Mouse (Mus musculus): Measurements from ENCODE around the gene Supt5. TPM values are rescaled to one million over a fixed set of nuclear protein-coding genes. Genes with fewer than 3 reads are reported as not detected.
A peak's percentile ranks its signal among the peaks of the same experiment; 100 is the strongest.

The Supt5 gene
- polyA plus RNA-seq, 1 experiment from 2014 or later = 77.1 TPM

DNA sequence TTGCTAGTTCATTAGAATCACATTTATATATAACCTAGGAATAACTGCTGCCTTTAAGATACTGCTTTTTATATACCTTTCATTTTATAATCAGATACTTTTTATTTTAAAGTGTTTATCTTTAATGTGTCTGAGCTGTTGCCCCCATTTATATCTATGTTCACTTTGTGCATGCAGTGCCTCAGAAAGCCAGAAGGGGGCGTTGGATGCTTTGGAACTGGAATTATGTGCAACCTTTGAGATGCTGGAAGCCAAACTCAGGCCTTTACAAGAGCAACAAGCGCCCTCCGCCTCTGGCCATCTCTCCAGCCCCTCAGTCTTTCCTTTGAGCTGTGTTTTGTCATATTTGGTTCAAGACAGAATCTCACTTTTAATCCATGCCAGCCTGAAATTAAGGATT is 66.8 kb downstream of the Supt5 start:
- Histone ChIP-seq H3K9me3 (ENCODE audit: control insufficient read depth, low read length) (no peaks in the 10 kb centered on the region), H3K27ac (ENCODE audit: low read length) (no peak overlapping the region), H3K9ac (ENCODE audit: low read depth, low read length) (no peak overlapping the region), H3K27me3 (replicated peaks; ENCODE audit: control insufficient read depth, insufficient read depth, low read length) (no peaks in the 10 kb centered on the region), H3K36me3 (ENCODE audit: control insufficient read depth, insufficient read depth, low read length) (0 out of 2 replicates have a peak, but pooled peaks cover 3% of the 10 kb centered on the region), H3K4me1 (ENCODE audit: control insufficient read depth, insufficient read depth, low read length) (peaks cover 3% of the 10 kb centered on the region), H3K4me3 (ENCODE audit: low read length) (no peak overlapping the region), H3K4me2 (ENCODE audit: low read depth, low read length) (no peak overlapping the region)
- WGBS = 71% methylated on average over 3 of the region's 3 CpGs
- ATAC-seq = no peak

- H3K27me3 ChIP-seq (replicated peaks; ENCODE audit: control insufficient read depth, insufficient read depth, low read length) = no peaks in the 10 kb centered on the region
- no peak overlapping the region for H3K4me3 ChIP-seq (ENCODE audit: low read length)
- no peak for ATAC-seq
- 94% methylated on average over 12 of the region's 12 CpGs for WGBS
- no peak overlapping the region for H3K4me2 ChIP-seq (ENCODE audit: low read depth, low read length)
- H3K36me3 ChIP-seq (ENCODE audit: control insufficient read depth, insufficient read depth, low read length) = 0 out of 2 replicates have a peak, but pooled peaks cover 3% of the 10 kb centered on the region
- H3K9me3 ChIP-seq (ENCODE audit: control insufficient read depth, low read length) = no peaks in the 10 kb centered on the region
- H3K9ac ChIP-seq (ENCODE audit: low read depth, low read length) = no peak overlapping the region
- peaks cover 3% of the 10 kb centered on the region for H3K4me1 ChIP-seq (ENCODE audit: control insufficient read depth, insufficient read depth, low read length)
- no peak overlapping the region for H3K27ac ChIP-seq (ENCODE audit: low read length)
These were observed 69.2 kb downstream of the Supt5 start for GRCm38 (mm10) chr7:28269355-28269754.

- WGBS = 28% methylated on average over 16 of the region's 16 CpGs
- H3K27ac ChIP-seq (ENCODE audit: low read length) = peak overlapping the region; percentile 82
- H3K9me3 ChIP-seq (ENCODE audit: control insufficient read depth, low read length) = no peaks in the 10 kb centered on the region
- peak overlapping the region; percentile 92 for H3K4me3 ChIP-seq (ENCODE audit: low read length)
- peak overlapping the region; percentile 91 for H3K4me2 ChIP-seq (ENCODE audit: low read depth, low read length)
- 0 out of 2 replicates have a peak, but pooled peaks cover 3% of the 10 kb centered on the region for H3K36me3 ChIP-seq (ENCODE audit: control insufficient read depth, insufficient read depth, low read length)
- H3K27me3 ChIP-seq (replicated peaks; ENCODE audit: control insufficient read depth, insufficient read depth, low read length) = no peaks in the 10 kb centered on the region
- no peak; the same call in 1 of the 2 replicates for ATAC-seq
- H3K9ac ChIP-seq (ENCODE audit: low read depth, low read length) = peak overlapping the region; percentile 97
- H3K4me1 ChIP-seq (ENCODE audit: control insufficient read depth, insufficient read depth, low read length) = peaks cover 3% of the 10 kb centered on the region
These were observed 70.0 kb downstream of the Supt5 start for GRCm38 (mm10) chr7:28268576-28268975.

DNA sequence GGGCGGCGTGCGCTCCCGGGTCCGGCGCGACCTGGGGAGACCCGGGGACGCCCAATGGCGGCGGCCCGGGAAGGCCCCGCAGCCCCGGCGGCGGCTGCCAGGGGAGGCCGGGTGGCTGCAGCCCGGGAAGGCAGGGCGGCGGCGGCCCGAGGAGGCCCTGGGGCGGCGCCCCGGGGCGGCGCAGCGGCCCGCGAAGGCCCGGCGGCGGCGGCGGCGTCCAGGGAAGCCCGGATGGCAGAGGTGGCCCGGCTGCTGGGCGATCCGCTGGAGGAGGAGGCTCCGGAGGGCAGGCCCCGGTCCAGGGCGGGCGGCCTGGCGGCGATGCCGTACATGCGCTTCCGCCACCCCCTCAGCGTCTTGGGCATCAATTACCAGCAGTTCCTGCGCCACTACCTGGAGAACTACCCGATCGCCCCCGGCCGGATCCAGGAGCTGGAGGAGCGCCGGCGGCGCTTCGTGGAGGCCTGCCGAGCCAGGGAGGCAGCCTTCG is 70.5 kb downstream of the Supt5 start:
- Histone ChIP-seq H3K4me2 (ENCODE audit: low read depth, low read length) (peak overlapping the region; percentile 91), H3K36me3 (ENCODE audit: control insufficient read depth, insufficient read depth, low read length) (0 out of 2 replicates have a peak, but pooled peaks cover 3% of the 10 kb centered on the region), H3K4me3 (ENCODE audit: low read length) (peak overlapping the region; percentile 92), H3K9me3 (ENCODE audit: control insufficient read depth, low read length) (no peaks in the 10 kb centered on the region), H3K27ac (ENCODE audit: low read length) (peak overlapping the region; percentile 82), H3K9ac (ENCODE audit: low read depth, low read length) (peak overlapping the region; percentile 97), H3K4me1 (ENCODE audit: control insufficient read depth, insufficient read depth, low read length) (peaks cover 3% of the 10 kb centered on the region), H3K27me3 (replicated peaks; ENCODE audit: control insufficient read depth, insufficient read depth, low read length) (no peaks in the 10 kb centered on the region)
- WGBS = under 1% methylated on average over 58 of the region's 62 CpGs
- peak; percentile 84 for ATAC-seq

- Histone ChIP-seq H3K27ac (ENCODE audit: low read length) (peak within 1 kb of the TSS; percentile 82), H3K27me3 (replicated peaks; ENCODE audit: control insufficient read depth, insufficient read depth, low read length) (no peaks in the 10 kb centered on the region), H3K9me3 (ENCODE audit: control insufficient read depth, low read length) (no peaks in the 10 kb centered on the region), H3K9ac (ENCODE audit: low read depth, low read length) (peak within 1 kb of the TSS; percentile 97), H3K36me3 (ENCODE audit: control insufficient read depth, insufficient read depth, low read length) (0 out of 2 replicates have a peak, but pooled peaks cover 3% of the 10 kb centered on the region), H3K4me3 (ENCODE audit: low read length) (peak within 1 kb of the TSS; percentile 92), H3K4me2 (ENCODE audit: low read depth, low read length) (peak within 1 kb of the TSS; percentile 91), H3K4me1 (ENCODE audit: control insufficient read depth, insufficient read depth, low read length) (peaks cover 3% of the 10 kb centered on the region)
- WGBS = 6% methylated on average over 57 of the region's 57 CpGs
- peak; percentile 92 for ATAC-seq
These were observed 71.2 kb downstream of the Supt5 start, which contains the start of gene Eid2 for GRCm38 (mm10) chr7:28267129-28268041. Gene Eid2, plus strand, starts transcription at chr7:28267881.

- 89% methylated on average over 13 of the region's 13 CpGs for WGBS
These were observed 73.2 kb downstream of the Supt5 start for GRCm38 (mm10) chr7:28265391-28265790.

More at GRCm38 (mm10) chr7:28265391-28265790, 73.2 kb downstream of the Supt5 start:
- H3K36me3 ChIP-seq (ENCODE audit: control insufficient read depth, insufficient read depth, low read length) = 0 out of 2 replicates have a peak, but pooled peaks cover under 1% of the 10 kb centered on the region
- H3K27me3 ChIP-seq (replicated peaks; ENCODE audit: control insufficient read depth, insufficient read depth, low read length) = no peaks in the 10 kb centered on the region
- no peak overlapping the region for H3K27ac ChIP-seq (ENCODE audit: low read length)
- no peak overlapping the region for H3K9ac ChIP-seq (ENCODE audit: low read depth, low read length)
- no peak for ATAC-seq
- peaks cover 3% of the 10 kb centered on the region for H3K4me1 ChIP-seq (ENCODE audit: control insufficient read depth, insufficient read depth, low read length)
- no peaks in the 10 kb centered on the region for H3K9me3 ChIP-seq (ENCODE audit: control insufficient read depth, low read length)
- no peak overlapping the region for H3K4me3 ChIP-seq (ENCODE audit: low read length)
- H3K4me2 ChIP-seq (ENCODE audit: low read depth, low read length) = no peak overlapping the region

Other genes starting within 250 kb of the Supt5 start
- gene 9530053A07Rik, start 209.3 kb downstream of the Supt5 start, polyA plus RNA-seq (2015; fragmentation: Nextera tagmentation; extraction: Ambion mirVana) = 0.06 and 0.10 TPM in 2 replicates
- 90.2 and 93.9 TPM in 2 replicates for gene Fbl, start 169.0 kb downstream of the Supt5 start, polyA plus RNA-seq (2015; fragmentation: Nextera tagmentation; extraction: Ambion mirVana)
- gene Dyrk1b, start 159.3 kb downstream of the Supt5 start, polyA plus RNA-seq (2015; fragmentation: Nextera tagmentation; extraction: Ambion mirVana) = 5.0 and 6.1 TPM in 2 replicates
- 0.77 and 0.98 TPM in 2 replicates for gene Eid2, start 70.9 kb downstream of the Supt5 start, polyA plus RNA-seq (2015; fragmentation: Nextera tagmentation; extraction: Ambion mirVana)
- gene Eid2b, start 61.0 kb downstream of the Supt5 start, polyA plus RNA-seq (2015; fragmentation: Nextera tagmentation; extraction: Ambion mirVana) = 5.7 and 6.2 TPM in 2 replicates
- 0.21 TPM in 1 of 2 replicates, not detected in the other for gene Selenov, start 47.6 kb downstream of the Supt5 start, polyA plus RNA-seq (2015; fragmentation: Nextera tagmentation; extraction: Ambion mirVana)
- gene Dll3, start 36.5 kb downstream of the Supt5 start, polyA plus RNA-seq (2015; fragmentation: Nextera tagmentation; extraction: Ambion mirVana) = 2.3 and 3.3 TPM in 2 replicates
- 161 and 174 TPM in 2 replicates for gene Timm50, start 26.7 kb downstream of the Supt5 start, polyA plus RNA-seq (2015; fragmentation: Nextera tagmentation; extraction: Ambion mirVana)
- 977 and 1,010 TPM in 2 replicates for gene Rps16, start 11.9 kb upstream of the Supt5 start, polyA plus RNA-seq (2015; fragmentation: Nextera tagmentation; extraction: Ambion mirVana)
- 37.9 and 38.2 TPM in 2 replicates for gene Plekhg2, start 33.9 kb upstream of the Supt5 start, polyA plus RNA-seq (2015; fragmentation: Nextera tagmentation; extraction: Ambion mirVana)
- gene Zfp36, start 41.5 kb upstream of the Supt5 start, polyA plus RNA-seq (2015; fragmentation: Nextera tagmentation; extraction: Ambion mirVana) = 37.3 and 43.6 TPM in 2 replicates
- 52.6 and 53.9 TPM in 2 replicates for gene Med29, start 54.0 kb upstream of the Supt5 start, polyA plus RNA-seq (2015; fragmentation: Nextera tagmentation; extraction: Ambion mirVana)
- gene Paf1, start 54.2 kb upstream of the Supt5 start, polyA plus RNA-seq (2015; fragmentation: Nextera tagmentation; extraction: Ambion mirVana) = 69.2 and 78.7 TPM in 2 replicates
- 17.8 and 19.4 TPM in 2 replicates for gene Gmfg, start 98.7 kb upstream of the Supt5 start, polyA plus RNA-seq (2015; fragmentation: Nextera tagmentation; extraction: Ambion mirVana)
- 1.1 and 1.3 TPM in 2 replicates for gene Lrfn1, start 113.2 kb upstream of the Supt5 start, polyA plus RNA-seq (2015; fragmentation: Nextera tagmentation; extraction: Ambion mirVana)
- not detected in 2 replicates for gene Ifnl2, start 171.7 kb upstream of the Supt5 start, polyA plus RNA-seq (2015; fragmentation: Nextera tagmentation; extraction: Ambion mirVana)
- gene Ifnl3, start 184.1 kb upstream of the Supt5 start, polyA plus RNA-seq (2015; fragmentation: Nextera tagmentation; extraction: Ambion mirVana) = not detected in 2 replicates
- gene Sycn, start 202.1 kb upstream of the Supt5 start, polyA plus RNA-seq (2015; fragmentation: Nextera tagmentation; extraction: Ambion mirVana) = 94.3 and 150 TPM in 2 replicates
- 0.09 and 0.20 TPM in 2 replicates for gene Nccrp1, start 208.5 kb upstream of the Supt5 start, polyA plus RNA-seq (2015; fragmentation: Nextera tagmentation; extraction: Ambion mirVana)